Mouse (Mus musculus): Measurements from ENCODE around the gene C1ql4. TPM values are rescaled to one million over a fixed set of nuclear protein-coding genes. Genes with fewer than 3 reads are reported as not detected.
"Not testable (repeated sequence)": the region's sequence is repeated elsewhere in the genome, so short reads cannot be mapped to it uniquely, and the experiment has no call there.

Gene C1ql4
- total RNA-seq, 2 experiments from 2014 or later = not detected

- DNase-seq = peak; percentile 98 to 99
These were observed 12.8 kb downstream of the C1ql4 start for GRCm38 (mm10) chr15:99074600-99075333.

- DNase-seq = no peak
These were observed 13.5 kb downstream of the C1ql4 start, which contains the start of gene Troap for GRCm38 (mm10) chr15:99074019-99074599. TSS of gene Troap (plus strand) at chr15:99074575.

GRCm38 (mm10) chr15:99071988-99072387 lies 15.6 kb downstream of the C1ql4 start:
- DNase-seq = no peak

- DNase-seq = no peak
These were observed 22.0 kb downstream of the C1ql4 start for GRCm38 (mm10) chr15:99065557-99066165.

GRCm38 (mm10) chr15:99056332-99056731 lies 31.3 kb downstream of the C1ql4 start:
- DNase-seq = peak in 1 of 2 experiments; percentile 39

- DNase-seq = peak; percentile 18 to 32
These were observed 32.1 kb downstream of the C1ql4 start for GRCm38 (mm10) chr15:99055511-99055961.

GRCm38 (mm10) chr15:99055040-99055439 lies 32.6 kb downstream of the C1ql4 start, which contains the start of gene Prph:
TSS of gene Prph (plus strand) at chr15:99055174.
- DNase-seq = no peak

GRCm38 (mm10) chr15:99053373-99053772 lies 34.2 kb downstream of the C1ql4 start:
- peak in 1 of 2 experiments; percentile 35 for DNase-seq

GRCm38 (mm10) chr15:99049473-99050253 lies 38.0 kb downstream of the C1ql4 start:
- peak; percentile 47 to 74 for DNase-seq

GRCm38 (mm10) chr15:99045734-99046133 lies 41.9 kb downstream of the C1ql4 start:
- DNase-seq = not testable (repeated sequence)

GRCm38 (mm10) chr15:99044854-99045253 lies 42.8 kb downstream of the C1ql4 start:
- DNase-seq = peak in 1 of 2 experiments; percentile 25

GRCm38 (mm10) chr15:99042334-99042733 lies 45.3 kb downstream of the C1ql4 start:
- DNase-seq = no peak

GRCm38 (mm10) chr15:99040920-99041856 lies 46.4 kb downstream of the C1ql4 start:
- DNase-seq = no peak

GRCm38 (mm10) chr15:99039996-99040919 lies 47.4 kb downstream of the C1ql4 start:
- DNase-seq = no peak

- DNase-seq = no peak
These were observed 48.3 kb downstream of the C1ql4 start for GRCm38 (mm10) chr15:99039306-99039705.

- no peak for DNase-seq
These were observed 48.8 kb downstream of the C1ql4 start for GRCm38 (mm10) chr15:99038797-99039196.

- DNase-seq = no peak
These were observed 49.6 kb downstream of the C1ql4 start for GRCm38 (mm10) chr15:99038025-99038424.

- DNase-seq = peak; percentile 59 to 67
These were observed 51.2 kb downstream of the C1ql4 start for GRCm38 (mm10) chr15:99036249-99036905.

- no peak for DNase-seq
These were observed 52.2 kb downstream of the C1ql4 start for GRCm38 (mm10) chr15:99035431-99035830.

Data from heart, adult 18-20 months (tissue).